Mouse (Mus musculus) gastrocnemius, postnatal 36 days (tissue): ENCODE results near the gene Fgfr2. TPM values are rescaled to one million over a fixed set of nuclear protein-coding genes. Genes with fewer than 3 reads are reported as not detected.

ENCODE experiments used
- DNase-seq, 2 experiments: peaks; one replicate each; pipeline ENCODE4 v3.0.0; 2022
- intact Hi-C: fragments of 180-260 bp; cut with DNase I; formaldehyde crosslinking; loops from one replicate; pipeline ENCODE4 v1.15.1; 2025
- total RNA-seq, 2 experiments: library from RNA; stranded (reverse); gene quantifications; 2 replicates each; pipeline ENCODE4 v1.2.3; 2021

The Fgfr2 gene
- total RNA-seq, 2 experiments from 2014 or later, result 0.28 to 0.49 TPM

DNA sequence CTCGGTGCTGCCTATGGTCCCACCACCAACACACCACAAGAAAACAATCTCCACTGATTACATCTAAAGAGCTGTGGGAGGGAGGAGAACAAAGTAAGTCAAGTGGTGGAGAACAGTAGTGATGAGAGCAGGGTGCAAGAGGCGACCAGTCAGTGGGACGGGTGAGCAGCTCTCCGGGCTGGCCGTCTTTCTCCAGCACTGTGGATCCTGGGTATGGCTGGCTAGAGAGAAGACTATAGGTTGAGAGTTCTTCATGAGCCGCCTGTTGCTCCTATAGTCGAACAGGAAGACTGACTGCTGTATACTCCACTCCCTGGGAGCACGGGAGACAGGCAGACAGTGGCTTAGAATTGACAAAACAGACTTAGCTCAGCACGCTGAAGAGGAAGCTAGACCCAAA is 2923.2 kb downstream of the Fgfr2 start:
- DNase-seq, result no peak
- intact Hi-C loops, result no loop called here

DNA sequence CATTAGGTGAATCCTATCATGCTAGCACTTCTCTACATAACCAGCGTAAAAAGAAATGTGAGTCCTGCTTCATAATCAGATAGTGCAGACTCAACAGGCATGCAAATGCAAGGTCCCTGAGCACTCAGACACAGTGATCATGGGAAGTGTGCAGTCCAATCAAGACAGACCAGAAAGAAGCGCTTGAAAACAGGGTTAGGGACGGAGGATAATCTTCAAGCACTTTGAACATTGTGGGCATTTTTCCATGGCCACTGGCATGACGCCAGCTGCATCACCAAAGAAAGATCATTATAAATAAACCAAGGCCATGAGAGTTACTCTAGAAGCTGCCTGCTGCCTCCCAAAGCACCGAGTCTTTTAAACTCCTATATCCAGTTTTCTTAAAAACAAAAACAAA is 2923.8 kb downstream of the Fgfr2 start:
- no peak for DNase-seq
- intact Hi-C loops, result no loop called here

DNA sequence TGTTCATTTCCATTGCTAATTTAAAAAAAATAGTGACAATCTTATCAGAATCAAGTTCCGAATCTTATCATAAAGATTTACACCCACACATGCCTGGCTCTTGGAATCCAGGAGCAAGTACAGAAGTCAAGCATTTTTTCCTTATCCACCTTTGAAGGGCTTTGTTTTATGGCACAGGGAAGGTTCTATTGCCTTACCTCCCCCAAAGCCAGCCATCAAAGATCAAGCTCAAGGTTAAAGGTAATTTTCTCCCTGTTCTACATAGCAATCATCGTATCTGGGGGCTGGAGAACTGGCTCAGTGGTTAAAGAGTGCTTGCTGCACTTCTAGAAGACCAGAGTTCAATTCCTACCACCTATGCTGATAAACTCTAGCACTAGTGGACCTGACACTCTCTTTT is 2928.1 kb downstream of the Fgfr2 start:
- DNase-seq, result no peak
- intact Hi-C loops, result no loop called here

DNA sequence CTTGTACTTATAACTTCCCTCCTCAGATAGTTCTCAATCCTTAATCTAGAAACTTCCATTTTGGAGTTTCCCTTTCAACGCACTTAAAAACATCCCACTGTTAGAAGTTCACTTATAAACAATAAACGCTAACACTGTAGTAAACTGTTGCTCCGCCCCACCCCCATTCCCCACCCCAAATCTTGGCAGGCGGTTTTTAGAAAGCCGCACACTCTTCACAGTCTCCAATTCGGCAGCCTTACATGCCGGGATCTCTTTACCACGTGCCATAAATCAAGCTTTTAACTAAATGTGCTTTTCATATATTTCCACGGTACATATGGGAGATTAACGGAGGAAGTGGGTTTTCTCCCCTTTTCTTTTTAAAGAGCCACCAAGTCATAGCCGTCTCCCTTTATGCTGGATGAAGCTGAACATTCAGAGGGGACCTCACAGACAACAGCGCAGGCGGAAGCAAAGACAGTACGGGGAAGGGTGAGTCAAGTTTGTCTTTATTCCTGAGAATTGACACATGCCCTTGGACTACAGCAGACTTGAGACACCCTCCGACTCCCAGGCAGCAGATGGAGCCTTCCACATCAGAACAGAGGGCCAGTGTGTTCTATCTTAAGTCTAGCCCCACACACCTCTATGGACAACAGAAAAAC is 2932.7 kb downstream of the Fgfr2 start:
- no peak for DNase-seq
- intact Hi-C loops, result no loop called here

DNA sequence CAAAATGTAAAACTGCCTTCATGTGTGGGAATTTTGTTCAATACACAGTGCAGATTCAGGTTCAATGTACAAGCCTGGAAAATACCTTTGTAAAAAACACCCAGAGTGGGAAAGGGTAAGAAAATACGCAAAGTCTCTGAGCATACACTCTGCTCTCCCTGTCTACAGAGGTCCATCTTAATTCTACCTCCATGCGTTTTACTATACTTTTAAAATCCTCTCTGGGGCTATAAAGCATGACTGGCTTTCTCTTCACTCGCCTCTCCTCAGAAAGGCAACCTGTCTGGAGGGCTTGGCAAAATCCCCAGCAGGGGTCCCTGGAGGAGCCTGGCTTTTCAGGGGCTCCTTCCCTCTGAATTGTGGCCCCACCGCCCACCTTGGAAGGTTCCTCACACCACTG is 2933.2 kb downstream of the Fgfr2 start:
- intact Hi-C loops, result no loop called here

DNA sequence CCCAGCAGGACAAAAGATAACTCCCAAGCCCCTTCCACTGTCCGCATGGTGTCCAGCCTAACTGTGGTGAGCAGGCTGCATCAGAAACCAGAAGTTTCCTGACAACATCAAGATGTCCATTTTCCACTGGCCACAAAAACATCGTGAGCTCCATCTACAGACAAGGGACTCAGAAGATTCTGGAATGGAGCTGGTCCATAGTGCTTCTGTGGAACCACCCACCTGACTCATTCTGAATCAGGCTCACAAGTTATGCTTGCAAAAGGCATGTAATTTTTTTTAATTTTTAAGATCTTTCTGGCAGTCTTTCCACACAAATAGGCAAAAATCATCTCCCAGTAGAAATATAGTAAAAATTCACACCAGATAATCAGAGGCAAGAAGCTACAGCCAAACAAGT is 2935.0 kb downstream of the Fgfr2 start:
- intact Hi-C loops, result no loop called here
- no peak for DNase-seq

More for the DNA sequence above, 2933.2 kb downstream of the Fgfr2 start:
- no peak for DNase-seq

DNA sequence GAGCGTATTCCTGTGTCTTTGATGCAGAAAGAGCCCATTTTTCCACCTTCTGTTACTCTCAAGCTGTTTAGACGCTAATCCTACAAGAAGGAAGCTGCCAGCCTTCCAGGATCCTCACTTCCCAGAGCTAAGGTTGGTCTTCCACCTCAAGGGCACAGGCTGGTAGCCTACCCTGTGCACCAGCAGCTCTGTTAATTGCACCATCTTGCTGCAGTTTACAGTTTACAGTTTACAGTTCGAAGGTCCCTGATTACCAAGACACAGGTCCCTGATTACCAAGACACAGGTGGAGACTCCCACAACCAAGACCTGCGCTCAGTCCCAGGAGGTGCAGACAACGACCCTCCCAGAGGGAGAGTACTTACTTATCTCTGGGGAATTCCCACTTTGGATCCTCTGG is 2938.3 kb downstream of the Fgfr2 start:
- intact Hi-C loops, result no loop called here
- no peak for DNase-seq

DNA sequence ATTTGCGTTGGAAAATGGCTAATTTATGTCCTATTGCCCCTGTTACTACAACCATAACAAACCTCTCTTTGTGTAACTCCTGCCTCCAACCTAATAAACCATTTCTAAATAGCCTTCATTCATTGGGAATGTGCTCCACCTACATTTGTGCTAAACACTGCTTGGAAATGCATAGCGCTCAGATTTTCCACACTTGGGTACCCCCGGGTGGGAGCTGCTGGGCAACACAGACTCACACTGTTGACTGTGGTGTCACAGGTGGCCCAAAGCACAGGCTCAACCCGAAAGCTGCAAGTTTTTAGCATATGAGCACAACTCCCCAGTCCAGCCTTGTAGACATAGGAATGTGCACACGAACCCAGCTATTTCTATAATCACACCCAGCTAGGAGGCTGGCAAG is 2939.2 kb downstream of the Fgfr2 start:
- intact Hi-C loops, result no loop called here
- DNase-seq, result no peak

DNA sequence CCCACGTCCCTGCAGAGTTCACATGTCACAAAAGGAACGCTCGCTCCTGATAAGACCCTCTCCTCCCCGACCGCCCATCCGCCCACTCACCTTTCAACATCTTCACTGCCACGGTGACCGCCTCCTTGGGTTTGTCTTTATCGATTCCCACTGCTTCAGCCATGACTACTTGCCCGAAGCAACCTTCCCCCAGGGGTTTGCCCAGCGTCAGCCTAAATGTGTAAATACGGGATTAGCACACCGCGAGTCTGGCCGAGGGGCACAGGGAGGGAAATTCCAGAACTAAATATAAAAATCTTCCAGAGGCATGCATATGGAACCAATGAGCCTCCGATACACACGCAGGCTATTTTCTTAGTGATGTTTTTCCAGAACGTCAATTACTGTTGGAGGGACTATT is 2940.6 kb downstream of the Fgfr2 start:
- intact Hi-C loops, result no loop called here

DNA sequence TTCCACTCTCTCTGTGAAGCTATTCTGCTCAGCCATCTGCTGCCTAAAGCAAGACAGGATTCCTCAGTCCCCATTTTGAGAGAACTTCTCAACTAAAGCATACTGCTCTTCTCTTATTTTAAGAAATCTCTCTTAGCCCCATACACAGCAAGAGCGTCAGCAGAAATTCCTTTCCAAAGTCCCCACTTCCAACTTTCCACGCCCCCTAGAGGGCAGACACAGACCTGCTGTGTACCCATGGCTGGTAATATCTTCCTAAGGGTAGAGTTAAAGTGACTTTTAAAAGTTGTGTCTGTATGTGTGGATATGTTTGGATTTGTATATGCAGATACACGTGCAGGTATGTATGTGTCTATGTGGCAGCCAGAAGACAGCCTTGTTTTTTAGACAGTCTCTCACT is 2944.2 kb downstream of the Fgfr2 start:
- intact Hi-C loops, result no loop called here
- no peak for DNase-seq

More for the DNA sequence above, 2940.6 kb downstream of the Fgfr2 start:
- no peak for DNase-seq

DNA sequence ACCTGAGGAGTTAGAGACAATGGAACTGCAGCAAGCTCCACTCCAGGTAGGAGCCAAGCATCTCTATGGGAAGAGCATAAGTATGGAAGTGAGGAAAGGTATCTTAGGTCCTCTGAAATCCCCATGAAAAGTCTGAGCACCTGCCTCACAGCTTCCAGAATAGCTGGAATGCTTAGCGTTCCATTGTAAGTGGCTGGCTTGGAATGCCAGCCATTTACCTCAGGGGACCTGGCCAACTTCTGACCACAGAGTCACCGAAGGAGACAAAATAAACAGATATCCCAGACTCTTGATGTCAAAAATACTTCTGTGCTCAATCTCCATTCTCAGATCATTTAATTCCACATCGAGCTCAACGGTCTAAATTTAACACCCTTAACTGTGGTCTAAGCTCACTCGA is 2946.1 kb downstream of the Fgfr2 start:
- DNase-seq, result no peak
- intact Hi-C loops, result no loop called here

DNA sequence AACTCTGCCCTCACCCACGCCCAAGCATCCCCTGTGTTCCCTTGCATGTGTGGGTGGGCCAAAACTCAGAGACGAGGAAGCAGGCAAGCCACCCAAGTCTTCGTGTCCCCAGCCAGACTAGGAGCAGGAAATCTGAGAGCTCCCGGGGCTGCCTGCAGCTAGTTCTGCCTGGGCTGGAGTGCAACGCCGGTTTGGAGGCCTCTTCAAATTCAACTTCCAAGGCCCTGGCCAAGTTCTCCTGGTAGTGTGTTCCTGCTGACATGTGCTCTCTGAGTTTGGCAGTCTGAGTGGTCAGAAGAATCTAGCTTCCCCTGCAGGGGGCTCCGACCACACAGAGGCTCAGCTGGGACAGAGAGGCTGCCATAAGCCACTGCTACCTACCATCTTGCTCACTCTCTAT is 2948.6 kb downstream of the Fgfr2 start:
- intact Hi-C loops, result no loop called here
- peak; percentile 31 to 39 for DNase-seq

DNA sequence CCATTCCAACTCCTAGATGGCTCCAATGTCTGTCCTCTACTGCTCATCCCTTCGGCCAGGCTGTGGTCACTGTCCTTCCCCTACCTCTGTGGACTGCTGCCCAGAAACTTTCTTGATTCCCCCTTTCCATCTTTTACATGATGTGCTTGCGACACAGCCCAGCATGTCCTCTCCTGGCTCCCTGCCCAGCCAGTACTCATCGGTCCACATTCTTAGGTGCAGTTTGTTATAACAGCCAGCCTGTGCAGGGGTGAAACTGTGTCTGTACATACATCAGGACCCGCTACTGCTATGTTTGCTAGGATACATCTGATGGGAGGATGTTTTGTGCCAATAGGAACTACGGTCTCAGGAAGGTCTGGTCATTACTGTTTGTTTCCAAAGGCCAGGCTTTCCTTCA is 2949.2 kb downstream of the Fgfr2 start:
- intact Hi-C loops, result no loop called here
- DNase-seq, result peak in 1 of 2 experiments; percentile 10

DNA sequence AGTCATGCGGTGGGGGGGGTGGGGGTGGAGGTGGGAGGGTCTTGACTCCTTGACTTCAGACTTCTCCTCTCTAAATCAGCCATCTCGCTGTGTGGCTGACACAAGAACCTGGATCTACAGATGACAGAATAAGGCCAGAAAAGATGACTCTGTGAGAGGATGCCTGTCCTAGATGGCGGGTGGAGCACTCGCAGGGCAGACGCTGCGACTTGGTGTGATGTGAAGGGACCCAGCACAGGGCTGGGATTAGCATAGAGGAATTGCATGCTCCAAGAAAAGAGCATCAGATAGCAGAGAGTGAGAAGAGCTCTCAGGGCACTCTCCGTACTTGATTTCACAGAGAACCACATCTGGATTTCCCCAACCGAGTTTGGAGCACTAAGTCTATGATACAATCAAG is 2953.0 kb downstream of the Fgfr2 start:
- intact Hi-C loops, result no loop called here
- no peak for DNase-seq

DNA sequence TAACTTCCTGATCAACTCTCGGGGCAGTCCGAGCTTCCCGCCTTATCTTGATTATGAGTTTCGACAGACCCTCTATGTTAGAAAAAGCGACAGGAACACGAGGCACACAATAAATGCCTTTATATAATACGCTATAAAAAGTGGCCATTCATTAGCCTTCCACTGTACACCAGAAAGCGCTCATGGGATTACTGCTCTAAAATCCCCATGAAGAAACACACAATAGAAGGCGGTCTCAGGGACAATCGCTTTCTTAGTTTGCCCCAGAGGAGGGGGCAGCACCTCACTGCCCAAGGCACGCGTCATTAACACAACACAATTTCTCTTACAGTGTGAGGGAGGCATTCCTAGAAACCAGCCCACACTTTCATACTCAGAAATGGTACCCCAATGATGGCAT is 2954.9 kb downstream of the Fgfr2 start:
- DNase-seq, result no peak
- intact Hi-C loops, result no loop called here

DNA sequence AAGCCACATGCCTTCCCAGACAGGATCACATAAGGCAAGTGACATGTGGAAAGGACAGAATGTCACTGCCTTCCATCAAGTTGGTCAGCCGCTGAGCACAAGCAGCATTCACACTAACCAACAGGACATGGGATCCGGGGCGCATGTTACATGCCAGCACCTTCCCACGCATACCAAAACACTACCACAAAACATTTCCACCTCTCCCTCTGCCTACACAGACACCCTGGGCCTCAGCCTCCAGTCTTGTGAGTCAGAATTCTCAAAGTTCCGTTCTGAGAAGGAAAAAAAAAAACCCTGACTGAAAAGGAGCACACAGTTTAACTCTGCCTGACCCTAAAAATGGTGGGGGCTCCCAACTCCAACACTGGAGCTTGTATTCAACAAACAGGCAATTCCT is 2955.9 kb downstream of the Fgfr2 start:
- intact Hi-C loops, result no loop called here

DNA sequence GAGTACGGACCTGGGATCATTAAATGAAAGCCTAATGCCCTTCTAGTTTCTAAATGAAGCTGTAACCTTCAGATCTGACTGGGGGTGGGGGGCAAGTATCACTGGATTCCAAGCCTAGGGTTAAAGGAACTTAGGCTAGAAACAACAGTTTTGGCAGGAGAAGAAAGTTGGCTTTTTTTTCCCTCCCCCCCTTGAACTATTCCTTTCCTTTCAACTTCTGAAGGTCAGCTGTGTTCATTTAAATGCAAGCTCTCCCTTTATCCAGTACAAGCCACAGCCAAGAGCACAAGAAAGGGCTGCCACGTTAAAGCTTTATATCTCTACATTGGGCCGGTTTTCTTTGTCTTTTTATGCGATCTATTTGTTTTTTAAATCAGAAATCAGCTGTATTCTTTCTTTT is 2957.0 kb downstream of the Fgfr2 start:
- no peak for DNase-seq
- intact Hi-C loops, result no loop called here

More for the DNA sequence above, 2955.9 kb downstream of the Fgfr2 start:
- DNase-seq, result no peak

DNA sequence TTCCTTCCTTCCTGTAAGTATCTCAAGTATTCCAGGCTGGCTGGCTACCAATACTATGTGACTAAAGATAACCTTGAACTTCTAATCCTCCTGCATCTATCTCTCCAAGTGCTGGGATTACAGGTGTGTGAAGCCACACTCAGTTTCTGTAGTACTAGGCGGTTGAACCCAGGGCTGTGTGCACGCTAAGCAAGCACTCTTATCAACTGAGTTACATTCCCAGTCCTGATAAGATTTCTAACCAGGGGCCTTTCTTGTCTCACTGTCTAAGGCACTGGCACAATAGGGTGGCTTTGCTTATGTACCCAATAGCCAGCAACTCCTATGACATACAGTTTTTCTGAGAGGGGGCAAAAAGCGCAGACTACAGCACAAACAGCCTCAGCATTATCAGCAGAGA is 2957.7 kb downstream of the Fgfr2 start:
- intact Hi-C loops, result no loop called here
- no peak for DNase-seq

DNA sequence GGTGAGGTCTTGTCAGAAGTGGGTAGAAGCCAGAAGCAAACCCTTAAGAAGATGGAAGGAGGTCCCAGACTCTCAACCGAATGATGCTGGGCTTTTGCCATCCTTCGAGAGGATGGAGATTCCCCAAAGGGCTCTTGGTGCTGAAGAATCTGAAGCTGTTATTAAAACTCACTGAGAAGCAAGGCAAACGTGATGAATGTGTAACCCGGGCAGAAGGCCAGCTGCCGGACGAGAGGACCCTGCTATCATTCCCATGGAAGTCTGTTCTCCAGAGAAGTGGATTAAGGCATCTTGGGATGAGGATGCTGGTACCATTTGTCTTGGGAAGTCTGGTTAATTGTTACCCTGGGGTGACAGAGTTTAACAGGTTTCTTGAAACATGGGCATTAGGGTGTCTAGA is 2960.4 kb downstream of the Fgfr2 start:
- intact Hi-C loops, result no loop called here
- DNase-seq, result no peak

DNA sequence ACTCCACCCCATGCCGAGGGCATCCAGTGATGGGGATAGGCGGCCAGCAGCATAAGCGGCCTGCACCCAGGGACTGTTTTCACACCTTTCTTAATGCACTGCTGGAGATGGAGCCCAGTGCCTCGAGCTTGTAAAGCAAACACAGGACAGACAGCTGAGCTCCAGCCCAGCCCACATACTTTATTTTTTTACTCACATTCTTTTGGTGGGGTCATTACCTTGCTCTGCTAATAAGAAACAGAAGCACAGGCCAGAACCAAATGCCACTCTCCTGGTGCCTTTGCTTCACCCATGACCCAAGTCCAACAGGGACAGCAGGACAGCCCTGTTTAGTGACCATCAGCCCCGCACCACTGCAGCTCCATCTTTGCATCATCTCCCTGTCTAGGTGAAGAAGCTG is 2961.6 kb downstream of the Fgfr2 start:
- no peak for DNase-seq
- intact Hi-C loops, result no loop called here

DNA sequence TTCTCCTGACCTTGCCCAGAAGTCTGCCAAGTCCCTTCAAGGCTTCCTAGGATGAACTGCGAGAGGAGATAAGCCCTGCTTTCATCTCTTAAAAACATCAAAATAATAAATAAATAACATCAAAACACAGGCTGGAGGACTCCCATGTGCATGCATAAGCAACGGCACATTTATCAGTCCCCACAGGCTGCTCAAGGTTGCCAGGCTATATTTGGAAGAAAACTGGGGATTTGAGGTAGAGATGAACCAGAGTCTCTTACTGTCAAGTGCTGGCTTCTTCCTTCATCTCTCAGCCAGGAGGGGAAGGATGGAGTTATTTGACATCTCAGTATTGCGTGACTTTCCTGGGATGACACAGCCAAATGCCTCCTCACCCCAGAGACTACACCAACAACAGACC is 2964.3 kb downstream of the Fgfr2 start:
- no peak for DNase-seq
- intact Hi-C loops, result no loop called here

DNA sequence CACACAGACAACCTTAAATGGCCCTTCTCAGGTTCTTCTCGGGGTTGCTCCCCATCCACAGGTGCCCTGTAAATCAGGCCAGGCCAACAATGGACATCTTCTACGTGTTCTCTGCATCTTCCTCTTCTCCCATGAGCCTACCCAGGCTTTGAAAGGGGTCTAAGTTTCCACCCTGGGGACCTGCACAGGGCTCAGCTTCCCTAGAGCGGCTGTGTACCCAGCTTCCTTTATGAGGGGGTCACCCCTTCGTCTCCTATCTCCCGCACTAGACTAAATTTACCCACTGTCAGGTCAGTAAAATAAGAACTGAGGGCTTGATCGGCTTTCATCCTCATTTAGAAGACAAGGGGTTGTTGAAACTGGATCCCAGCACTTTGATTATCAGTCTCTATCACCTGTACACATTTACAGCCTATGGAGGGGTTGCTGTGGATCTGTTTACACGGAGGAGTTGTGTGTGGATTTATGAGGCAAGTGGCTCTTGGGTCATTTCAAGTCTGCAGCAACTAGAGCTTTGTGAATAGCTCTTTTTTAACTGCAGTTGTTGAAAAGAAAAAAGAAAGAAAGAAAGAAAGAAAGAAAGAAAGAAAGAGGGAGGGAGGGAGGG is 2969.7 kb downstream of the Fgfr2 start:
- DNase-seq, result no peak
- intact Hi-C loops, result no loop called here

DNA sequence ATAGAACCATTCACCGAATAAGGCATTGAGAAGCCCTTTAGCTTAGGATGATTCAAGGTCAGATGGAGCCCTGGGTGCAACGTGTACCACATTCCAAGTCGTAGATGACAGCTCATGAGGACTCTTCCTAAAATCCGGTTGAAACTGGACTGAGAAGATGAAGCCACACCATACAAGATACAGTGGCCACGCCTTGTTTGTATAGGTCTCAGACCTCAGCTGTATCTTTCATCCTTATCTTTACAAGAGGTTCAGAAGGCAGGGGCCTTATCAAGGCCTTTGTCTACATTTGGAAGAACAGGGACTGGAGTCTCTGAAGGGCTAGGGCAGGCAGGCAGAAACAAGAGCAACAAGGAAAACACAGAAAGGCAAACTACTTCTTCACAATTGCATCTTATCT is 2974.2 kb downstream of the Fgfr2 start:
- intact Hi-C loops, result loop anchor here (10.0 kb wide), 1 partner anchor 214 kb away; no protein-coding TSS in a partner anchor
- no peak for DNase-seq
